Mouse (Mus musculus): ENCODE measurements around the gene Fkbp8. TPM values are rescaled to one million over a fixed set of nuclear protein-coding genes. Genes with fewer than 3 reads are reported as not detected.
A peak's percentile ranks its signal among the peaks of the same experiment; 100 is the strongest.

The Fkbp8 gene
- polyA plus RNA-seq, 1 experiment from 2014 or later: 310 TPM

DNA sequence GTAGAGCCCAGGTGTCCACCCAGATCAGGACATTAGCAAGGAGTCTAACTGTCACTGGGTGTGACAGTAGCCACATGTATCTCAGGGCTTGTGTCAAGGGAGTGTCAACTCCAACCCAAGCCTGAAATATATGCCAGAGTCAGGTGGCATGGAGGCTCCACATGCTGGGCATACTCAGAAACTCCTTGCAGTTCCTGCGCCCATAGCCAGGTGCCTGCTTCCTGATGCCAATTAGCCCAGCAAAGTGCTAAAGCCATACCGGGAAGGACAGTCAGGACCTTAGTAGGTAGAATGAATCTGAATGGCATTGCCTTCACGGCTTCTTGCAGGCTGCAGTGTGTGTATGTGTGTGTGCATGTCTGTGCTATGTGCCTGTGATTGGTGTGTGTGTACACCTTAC lies 49.7 kb downstream of the Fkbp8 start:
- Histone ChIP-seq H3K27me3 (ENCODE audit: insufficient read depth, poor library complexity, severe bottlenecking) (no peaks in the 10 kb centered on the region), H3K4me3 (no peak overlapping the region), H3K27ac (no peak overlapping the region), H3K4me1 (peaks cover 1% of the 10 kb centered on the region), H3K36me3 (peaks cover 63% of the 10 kb centered on the region), H3K9me3 (no peaks in the 10 kb centered on the region)
- no peak for DNase-seq (ENCODE audit: low spot score)
- WGBS: 93% methylated on average over 3 of the region's 3 CpGs

DNA sequence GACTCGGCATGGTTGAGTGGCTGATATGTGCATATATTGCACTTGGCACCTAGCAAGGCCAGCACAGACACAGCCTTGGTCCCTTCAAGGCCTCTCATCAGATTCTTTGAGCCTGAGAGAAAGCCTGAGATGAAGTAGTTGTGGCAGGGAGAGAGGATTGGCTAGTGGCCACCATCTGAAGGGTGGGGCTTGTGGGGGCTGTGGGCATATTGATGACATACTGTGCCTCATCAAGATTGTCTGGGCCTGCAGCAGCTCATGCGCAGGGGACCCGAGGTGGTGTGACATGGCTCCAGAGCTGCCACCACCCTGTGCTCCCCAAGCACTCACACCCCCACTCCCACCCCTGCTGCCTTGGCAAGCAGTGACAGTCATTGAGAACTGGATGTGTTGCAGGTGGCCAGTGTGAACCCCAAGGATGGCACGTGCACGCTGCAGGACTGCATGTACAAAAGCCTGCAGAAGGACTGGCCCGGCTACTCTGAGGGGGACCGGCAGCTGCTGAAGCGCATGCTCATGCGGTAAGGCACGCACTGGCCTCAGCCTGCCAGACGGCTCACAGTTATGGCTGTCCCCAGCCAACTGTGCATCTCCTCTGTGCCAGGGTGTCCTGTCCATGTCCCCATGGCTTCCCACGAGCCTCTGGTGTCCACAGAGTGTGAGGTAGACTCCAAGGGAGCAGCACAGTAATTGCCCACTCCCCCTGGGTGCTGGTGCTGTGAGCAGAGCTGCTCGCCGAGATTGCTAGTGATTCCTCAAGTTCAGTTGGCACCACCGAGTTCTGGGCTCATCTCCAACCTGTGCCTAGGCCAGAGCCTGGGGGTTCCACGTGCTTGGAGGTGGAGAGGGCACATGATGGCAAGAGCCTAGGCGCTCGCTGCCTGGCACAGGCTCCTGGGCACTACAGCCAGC lies 56.2 kb downstream of the Fkbp8 start:
- Histone ChIP-seq H3K36me3 (peaks cover 88% of the 10 kb centered on the region), H3K4me3 (no peak overlapping the region), H3K9me3 (no peaks in the 10 kb centered on the region), H3K27me3 (ENCODE audit: insufficient read depth, poor library complexity, severe bottlenecking) (no peaks in the 10 kb centered on the region), H3K4me1 (peaks cover 12% of the 10 kb centered on the region), H3K27ac (no peak overlapping the region)
- WGBS: 89% methylated on average over 18 of the region's 18 CpGs
- no peak for DNase-seq (ENCODE audit: low spot score)

- Histone ChIP-seq H3K4me3 (no peak overlapping the region), H3K4me1 (peaks cover 12% of the 10 kb centered on the region), H3K9me3 (no peaks in the 10 kb centered on the region), H3K36me3 (peaks cover 91% of the 10 kb centered on the region), H3K27me3 (ENCODE audit: insufficient read depth, poor library complexity, severe bottlenecking) (no peaks in the 10 kb centered on the region), H3K27ac (peak overlapping the region; percentile 39; the same call in 1 of the 2 replicates)
- no peak for DNase-seq (ENCODE audit: low spot score)
- WGBS: 89% methylated on average over 9 of the region's 9 CpGs
Measured at GRCm38 (mm10) chr8:70584606-70585257, 57.2 kb downstream of the Fkbp8 start.

Other genes with a start within 250 kb of the Fkbp8 start
- gene Homer3, start 244.9 kb upstream of the Fkbp8 start, polyA plus RNA-seq (2016; fragmentation: Nextera tagmentation; extraction: Ambion mirVana): 42.7 and 80.5 TPM in 2 replicates
- 40.5 and 47.5 TPM in 2 replicates for gene Ddx49, start 225.2 kb upstream of the Fkbp8 start, polyA plus RNA-seq (2016; fragmentation: Nextera tagmentation; extraction: Ambion mirVana)
- gene Cope, start 225.2 kb upstream of the Fkbp8 start, polyA plus RNA-seq (2016; fragmentation: Nextera tagmentation; extraction: Ambion mirVana): 379 and 398 TPM in 2 replicates
- gene Cers1, start 211.9 kb upstream of the Fkbp8 start, polyA plus RNA-seq (2016; fragmentation: Nextera tagmentation; extraction: Ambion mirVana): 1.4 TPM in 2 replicates
- 1.9 and 4.2 TPM in 2 replicates for gene Gdf1, start 197.9 kb upstream of the Fkbp8 start, polyA plus RNA-seq (2016; fragmentation: Nextera tagmentation; extraction: Ambion mirVana)
- 14.5 and 19.8 TPM in 2 replicates for gene Upf1, start 174.4 kb upstream of the Fkbp8 start, polyA plus RNA-seq (2016; fragmentation: Nextera tagmentation; extraction: Ambion mirVana)
- 0.43 and 1.2 TPM in 2 replicates for gene Comp, start 154.2 kb upstream of the Fkbp8 start, polyA plus RNA-seq (2016; fragmentation: Nextera tagmentation; extraction: Ambion mirVana)
- 13.0 and 15.8 TPM in 2 replicates for gene Crtc1, start 88.1 kb upstream of the Fkbp8 start, polyA plus RNA-seq (2016; fragmentation: Nextera tagmentation; extraction: Ambion mirVana)
- 15.6 and 15.7 TPM in 2 replicates for gene Klhl26, start 50.8 kb upstream of the Fkbp8 start, polyA plus RNA-seq (2016; fragmentation: Nextera tagmentation; extraction: Ambion mirVana)
- gene Tmem59l, start 40.4 kb upstream of the Fkbp8 start, polyA plus RNA-seq (2016; fragmentation: Nextera tagmentation; extraction: Ambion mirVana): 1.2 and 3.6 TPM in 2 replicates
- 1.8 and 3.2 TPM in 2 replicates for gene Crlf1, start 34.6 kb upstream of the Fkbp8 start, polyA plus RNA-seq (2016; fragmentation: Nextera tagmentation; extraction: Ambion mirVana)
- gene Rex1bd, start 21.0 kb upstream of the Fkbp8 start, polyA plus RNA-seq (2016; fragmentation: Nextera tagmentation; extraction: Ambion mirVana): 127 and 128 TPM in 2 replicates
- gene Uba52, start 16.9 kb upstream of the Fkbp8 start, polyA plus RNA-seq (2016; fragmentation: Nextera tagmentation; extraction: Ambion mirVana): 751 and 801 TPM in 2 replicates
- 67.0 and 68.3 TPM in 2 replicates for gene Kxd1, start 232 bp downstream of the Fkbp8 start, polyA plus RNA-seq (2016; fragmentation: Nextera tagmentation; extraction: Ambion mirVana)
- 15.8 and 18.5 TPM in 2 replicates for gene Ell, start 11.7 kb downstream of the Fkbp8 start, polyA plus RNA-seq (2016; fragmentation: Nextera tagmentation; extraction: Ambion mirVana)
- gene Isyna1, start 66.6 kb downstream of the Fkbp8 start, polyA plus RNA-seq (2016; fragmentation: Nextera tagmentation; extraction: Ambion mirVana): 192 and 214 TPM in 2 replicates
- 67.3 and 107 TPM in 2 replicates for gene Ssbp4, start 81.1 kb downstream of the Fkbp8 start, polyA plus RNA-seq (2016; fragmentation: Nextera tagmentation; extraction: Ambion mirVana)
- gene Lrrc25, start 88.4 kb downstream of the Fkbp8 start, polyA plus RNA-seq (2016; fragmentation: Nextera tagmentation; extraction: Ambion mirVana): 0.15 and 1.4 TPM in 2 replicates
- gene Gdf15, start 104.7 kb downstream of the Fkbp8 start, polyA plus RNA-seq (2016; fragmentation: Nextera tagmentation; extraction: Ambion mirVana): 0.43 and 1.6 TPM in 2 replicates
- 38.0 and 42.0 TPM in 2 replicates for gene Pgpep1, start 132.7 kb downstream of the Fkbp8 start, polyA plus RNA-seq (2016; fragmentation: Nextera tagmentation; extraction: Ambion mirVana)
- gene Lsm4, start 145.5 kb downstream of the Fkbp8 start, polyA plus RNA-seq (2016; fragmentation: Nextera tagmentation; extraction: Ambion mirVana): 344 and 410 TPM in 2 replicates
- 76.3 and 116 TPM in 2 replicates for gene Jund, start 171.2 kb downstream of the Fkbp8 start, polyA plus RNA-seq (2016; fragmentation: Nextera tagmentation; extraction: Ambion mirVana)
- not detected in 2 replicates for gene Iqcn, start 175.7 kb downstream of the Fkbp8 start, polyA plus RNA-seq (2016; fragmentation: Nextera tagmentation; extraction: Ambion mirVana)
- not detected in 2 replicates for gene Gm3336, start 190.8 kb downstream of the Fkbp8 start, polyA plus RNA-seq (2016; fragmentation: Nextera tagmentation; extraction: Ambion mirVana)
- gene Pde4c, start 196.0 kb downstream of the Fkbp8 start, polyA plus RNA-seq (2016; fragmentation: Nextera tagmentation; extraction: Ambion mirVana): 0.45 and 0.48 TPM in 2 replicates
- 11.2 and 14.2 TPM in 2 replicates for gene Rab3a, start 227.0 kb downstream of the Fkbp8 start, polyA plus RNA-seq (2016; fragmentation: Nextera tagmentation; extraction: Ambion mirVana)
- 39.0 and 44.6 TPM in 2 replicates for gene Mpv17l2, start 233.2 kb downstream of the Fkbp8 start, polyA plus RNA-seq (2016; fragmentation: Nextera tagmentation; extraction: Ambion mirVana)
- gene Pik3r2, start 249.0 kb downstream of the Fkbp8 start, polyA plus RNA-seq (2016; fragmentation: Nextera tagmentation; extraction: Ambion mirVana): 40.6 and 43.5 TPM in 2 replicates